Mouse (Mus musculus): ENCODE results near the gene Tgif2.
A peak's percentile ranks its signal among the peaks of the same experiment; 100 is the strongest.
"Not testable (repeated sequence)": the region's sequence is repeated elsewhere in the genome, so short reads cannot be mapped to it uniquely, and the experiment has no call there.

Gene Tgif2

DNA sequence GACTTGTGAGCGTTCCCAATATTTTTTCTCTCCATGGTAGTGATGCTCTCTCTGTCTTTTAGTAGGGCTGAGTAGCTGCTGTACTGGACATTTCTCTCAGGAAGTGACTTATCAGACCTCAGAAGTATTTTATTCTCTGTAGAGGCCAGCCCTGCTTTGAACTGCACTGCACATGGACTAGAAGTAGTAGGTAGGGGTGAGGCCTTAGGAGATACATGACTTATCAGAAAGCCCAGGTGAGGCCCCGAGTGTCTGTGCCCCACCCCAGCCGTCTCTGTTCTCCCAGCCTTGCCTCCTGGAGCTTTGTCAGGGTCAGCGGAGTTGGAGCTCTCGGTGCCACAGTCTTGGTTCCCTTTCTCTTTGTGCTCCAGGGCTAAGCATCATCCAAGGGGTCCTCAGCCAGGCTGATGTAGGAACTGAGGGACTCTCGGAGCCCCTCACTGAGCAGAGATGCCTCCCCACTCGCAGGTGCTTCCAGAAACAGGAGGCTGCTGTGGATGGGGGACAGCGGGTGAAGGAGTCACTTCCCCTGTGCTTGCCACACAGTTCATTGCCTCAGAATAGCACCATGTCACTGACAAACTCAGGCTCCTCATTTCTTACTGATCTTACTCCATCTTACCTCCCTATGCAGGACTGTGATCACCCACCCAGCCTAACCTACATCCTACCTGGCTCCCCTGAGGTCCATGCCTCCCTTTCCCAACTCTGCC, 34.4 kb downstream of the Tgif2 start:
- DNase-seq (ENCODE audit: low spot score in 2 of 2): no peak

DNA sequence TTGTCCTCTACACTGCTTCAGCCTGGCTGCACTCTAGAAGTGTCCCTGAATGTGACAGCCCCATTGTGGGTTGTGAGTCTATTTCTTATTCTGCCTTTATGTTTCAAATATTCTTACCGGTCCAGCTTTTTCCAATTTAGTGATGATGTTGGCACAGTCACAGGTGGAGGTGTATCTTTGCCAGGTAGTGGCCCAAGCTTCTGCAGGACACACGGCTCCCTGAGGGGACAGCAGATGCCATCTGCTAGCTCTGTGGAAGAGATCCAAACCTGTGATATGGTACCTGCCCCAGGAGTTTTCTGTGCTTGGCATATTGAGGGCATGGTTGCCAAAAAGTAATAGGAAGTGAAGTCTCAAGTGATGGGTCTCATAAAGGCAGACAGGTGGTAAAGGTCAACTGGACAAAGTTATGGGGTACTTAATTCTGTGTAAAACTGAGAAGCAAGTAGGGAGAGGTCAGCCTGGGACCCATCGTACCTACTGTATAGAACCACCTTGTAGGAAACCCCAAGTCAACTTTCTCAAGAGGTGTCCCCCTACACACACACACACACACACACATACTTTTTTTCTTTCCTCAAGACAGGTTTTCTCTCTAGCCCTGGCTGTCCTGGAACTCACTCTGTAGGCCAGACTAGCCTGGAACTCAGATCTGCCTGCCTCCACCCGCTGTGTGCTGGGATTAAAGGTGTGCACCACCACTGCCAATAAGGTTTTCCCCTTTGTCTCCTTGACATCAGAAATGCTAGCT, 35.1 kb downstream of the Tgif2 start:
- DNase-seq (ENCODE audit: low spot score in 2 of 2): no peak

DNA sequence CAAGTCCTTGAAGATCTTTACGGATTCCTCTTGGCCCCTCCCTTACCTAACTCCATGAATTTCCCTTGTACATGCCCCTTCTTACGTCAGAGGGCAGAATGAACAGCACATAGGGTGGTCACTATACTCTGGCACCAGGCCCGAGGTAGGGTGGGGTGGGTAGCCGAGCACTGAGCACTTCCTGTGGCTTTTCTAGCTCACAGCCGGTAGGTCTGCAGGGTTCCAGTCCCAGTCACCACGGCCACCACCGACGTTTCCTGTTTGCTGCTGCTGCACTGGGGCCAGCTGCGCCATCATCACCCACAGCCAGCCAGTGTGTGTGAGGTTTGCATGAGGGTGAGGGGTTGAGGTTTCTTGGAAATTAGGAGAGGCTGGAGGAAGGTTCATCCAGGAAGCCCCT, 37.9 kb downstream of the Tgif2 start:
- DNase-seq (ENCODE audit: low spot score in 2 of 2): peak; percentile 63 to 69

DNA sequence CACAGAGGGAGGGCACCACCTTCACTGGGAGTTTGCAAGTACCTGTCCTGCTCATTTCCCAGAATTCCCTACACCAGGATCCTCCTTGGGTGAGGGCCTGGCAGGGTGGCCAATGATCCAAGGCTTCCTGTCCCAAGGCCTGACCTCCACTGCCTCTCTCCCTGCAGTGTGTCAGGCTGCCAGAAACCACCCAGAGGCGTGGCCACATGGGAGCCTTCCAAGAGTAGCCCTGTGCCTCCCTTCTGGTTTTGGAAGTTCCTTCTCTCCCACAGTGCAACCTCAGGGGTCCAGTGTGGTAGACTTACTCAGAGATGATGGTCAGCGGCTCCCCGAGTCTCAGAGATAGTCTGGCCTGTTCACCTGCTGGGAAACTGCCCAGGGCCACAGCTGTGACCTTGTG, 39.7 kb downstream of the Tgif2 start:
- DNase-seq (ENCODE audit: low spot score in 2 of 2): no peak

DNA sequence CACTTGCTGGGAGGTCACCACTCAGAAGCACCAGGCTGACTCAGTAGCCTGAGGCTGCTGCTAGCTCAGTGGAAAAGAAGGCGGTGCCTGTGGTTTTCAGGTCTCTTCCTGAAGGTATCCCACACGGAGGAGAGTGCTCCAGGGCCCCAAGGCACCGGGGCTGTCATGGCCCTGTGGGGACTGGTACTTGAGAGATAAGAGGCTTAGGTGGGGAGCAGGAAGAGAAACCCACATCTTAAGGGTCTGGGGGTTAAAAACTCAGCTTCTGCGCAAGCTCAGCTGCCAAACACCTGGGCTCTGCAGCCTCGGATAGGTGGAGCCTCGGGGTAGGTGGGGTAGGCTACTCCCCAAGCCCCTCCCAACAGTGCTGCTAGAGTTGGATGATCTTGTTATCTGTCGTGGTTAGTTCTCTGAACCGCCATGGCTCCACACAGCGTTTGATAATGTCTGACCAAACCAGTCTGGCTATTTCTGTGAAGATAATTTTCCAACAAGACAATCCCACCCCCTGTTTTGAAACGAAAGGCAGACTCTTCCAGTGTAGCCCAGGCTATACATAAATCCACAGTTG, 42.7 kb downstream of the Tgif2 start:
- peak; percentile 52 to 59 for DNase-seq (ENCODE audit: low spot score in 2 of 2)

DNA sequence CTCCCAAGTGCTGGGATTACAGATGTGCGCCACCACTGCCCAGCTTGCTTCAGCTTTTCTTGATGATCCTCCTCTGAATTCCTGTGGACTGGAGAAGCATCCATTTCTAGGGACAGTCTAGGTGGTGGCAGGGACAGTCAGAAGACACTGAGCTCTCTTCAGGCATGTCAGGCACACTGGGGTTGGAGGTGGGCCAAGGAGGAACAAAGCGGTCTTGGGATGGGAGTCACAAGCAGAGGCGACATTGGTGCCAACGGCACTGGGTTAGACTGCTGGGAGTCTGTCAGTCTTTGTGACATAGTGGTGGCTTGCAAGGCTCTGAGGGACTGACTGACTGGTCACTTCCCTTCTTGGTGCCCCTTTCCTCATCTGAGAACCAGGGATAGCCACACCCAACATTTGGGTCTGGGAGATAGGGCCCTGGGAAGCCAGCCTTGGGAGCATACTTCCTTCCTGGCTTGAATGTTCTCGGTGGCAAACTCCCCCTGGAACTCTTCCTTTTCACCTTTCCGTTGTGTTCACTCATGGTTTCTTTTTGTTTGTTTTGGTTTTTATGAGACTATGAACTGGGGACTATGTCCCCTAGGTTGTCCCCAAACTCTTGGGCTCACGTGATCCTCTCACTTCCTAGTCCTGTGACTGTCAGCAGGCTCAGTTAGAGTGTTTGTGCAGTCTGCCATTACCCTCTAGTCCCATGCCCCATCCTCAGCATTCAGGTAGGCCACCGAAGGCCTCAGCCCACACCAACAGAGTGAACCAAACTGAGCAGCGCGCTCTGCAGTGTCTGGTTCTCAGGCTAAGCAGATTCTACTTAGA, 44.8 kb downstream of the Tgif2 start:
- no peak for DNase-seq (ENCODE audit: low spot score in 2 of 2)

DNA sequence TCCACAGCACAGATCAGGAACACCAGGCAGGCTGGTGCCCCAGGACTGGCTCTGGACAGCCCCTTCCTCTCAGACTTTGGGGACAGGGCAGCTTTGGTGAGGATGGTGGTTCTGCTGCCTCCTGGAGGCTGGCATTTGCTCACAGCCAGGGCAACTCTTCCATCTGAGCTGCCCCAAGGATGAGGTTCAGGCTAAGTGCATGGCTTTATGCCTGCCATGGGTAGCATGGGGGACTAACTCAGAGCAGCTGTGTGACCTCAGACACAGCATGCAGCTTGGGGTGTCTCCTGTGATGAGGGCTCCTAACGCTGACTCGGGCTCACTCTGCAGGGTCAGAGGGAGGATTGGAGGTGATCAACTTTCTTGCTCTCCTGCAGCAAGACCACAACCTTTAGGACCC, 45.9 kb downstream of the Tgif2 start:
- not testable (repeated sequence) for DNase-seq (ENCODE audit: low spot score in 2 of 2)

DNA sequence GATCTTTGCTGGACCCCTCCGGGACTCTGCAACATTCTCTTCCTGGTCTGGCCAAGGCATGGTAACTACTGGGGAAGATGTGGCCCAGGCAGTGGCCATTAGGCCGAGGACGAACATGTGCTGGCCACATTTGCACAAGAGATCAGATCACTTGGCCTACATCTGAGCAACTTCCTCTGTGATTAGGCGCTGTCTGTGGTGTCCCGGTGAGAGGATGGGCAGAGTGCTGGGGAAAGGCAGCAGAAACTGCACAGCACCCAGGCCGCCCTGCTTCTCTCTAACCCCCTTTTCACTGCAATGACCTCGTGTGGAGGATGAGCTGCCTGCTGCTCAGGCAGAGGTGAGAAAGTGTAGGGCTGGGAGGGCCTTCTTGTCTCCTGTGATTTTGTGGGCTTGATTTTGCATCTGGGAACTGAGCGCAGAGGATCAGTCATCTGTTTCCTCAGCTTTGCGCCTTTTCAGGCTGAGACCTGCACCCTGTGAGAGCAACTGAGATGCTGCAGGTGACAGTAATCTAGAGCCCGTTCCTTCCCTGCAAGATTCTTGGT, 46.4 kb downstream of the Tgif2 start:
- DNase-seq (ENCODE audit: low spot score in 2 of 2): peak in 1 of 2 experiments; percentile 15

DNA sequence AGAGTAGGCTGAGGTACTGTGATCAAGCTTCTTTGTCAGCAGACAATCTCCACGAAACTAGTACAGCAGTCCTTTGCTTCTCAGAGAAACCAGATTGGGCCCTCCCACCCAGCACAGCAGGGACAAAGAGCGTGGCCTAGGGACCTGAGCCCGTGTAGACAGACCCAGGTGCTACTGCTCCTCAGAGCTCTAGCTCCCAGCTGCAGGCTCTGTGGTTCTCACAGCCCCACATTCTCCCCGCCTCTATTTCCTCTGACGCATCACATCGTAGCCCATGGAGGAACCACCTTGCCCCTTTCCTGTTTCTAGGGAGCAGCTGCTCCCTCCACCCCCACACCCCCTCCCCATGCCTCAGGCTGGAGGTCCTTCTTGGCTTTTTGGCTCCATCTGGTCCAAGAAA, 47.2 kb downstream of the Tgif2 start, which contains the start of gene Sla2:
Gene Sla2, minus strand, starts transcription at position 176 of the 400 bp plus-strand sequence.
- peak; percentile 60 to 69 for DNase-seq (ENCODE audit: low spot score in 2 of 2)

DNA sequence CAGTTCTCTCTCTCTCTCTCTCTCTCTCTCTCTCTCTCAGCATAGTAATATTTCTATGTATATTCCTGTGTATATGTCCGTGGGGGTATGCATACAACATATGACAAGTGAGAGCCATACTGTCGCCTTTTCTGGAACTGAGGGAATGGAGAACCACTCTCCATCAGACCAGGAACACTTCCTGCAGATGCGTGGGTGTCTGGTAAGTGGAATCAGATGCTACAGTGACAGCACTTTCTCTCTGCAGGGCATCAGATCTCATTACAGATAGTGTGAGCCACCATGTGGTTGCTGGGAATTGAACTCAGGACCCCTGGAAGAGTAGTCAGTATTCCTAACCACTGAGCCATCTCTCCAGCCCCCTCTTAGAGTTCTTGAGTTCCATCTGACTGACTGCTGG, 48.7 kb downstream of the Tgif2 start:
- no peak for DNase-seq (ENCODE audit: low spot score in 2 of 2)

DNA sequence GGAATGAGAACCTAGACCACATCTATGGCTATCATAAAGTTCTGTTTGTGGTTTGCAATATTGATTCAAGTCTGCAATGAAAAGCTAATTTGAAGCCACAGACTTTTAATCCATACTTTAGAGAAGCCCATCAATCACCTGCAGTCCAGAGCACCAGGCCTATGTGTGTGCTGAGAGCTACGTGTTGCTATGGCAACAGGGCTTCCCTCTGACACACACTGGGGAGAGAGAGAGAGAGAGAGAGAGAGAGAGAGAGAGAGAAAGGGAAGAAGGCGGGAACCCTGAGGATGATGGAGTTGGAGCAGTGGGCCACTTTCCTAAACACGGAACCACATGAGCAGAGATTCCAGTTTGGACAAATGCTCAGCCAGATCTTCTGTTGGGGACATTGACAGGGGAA, 52.4 kb downstream of the Tgif2 start:
- DNase-seq (ENCODE audit: low spot score in 2 of 2): no peak

DNA sequence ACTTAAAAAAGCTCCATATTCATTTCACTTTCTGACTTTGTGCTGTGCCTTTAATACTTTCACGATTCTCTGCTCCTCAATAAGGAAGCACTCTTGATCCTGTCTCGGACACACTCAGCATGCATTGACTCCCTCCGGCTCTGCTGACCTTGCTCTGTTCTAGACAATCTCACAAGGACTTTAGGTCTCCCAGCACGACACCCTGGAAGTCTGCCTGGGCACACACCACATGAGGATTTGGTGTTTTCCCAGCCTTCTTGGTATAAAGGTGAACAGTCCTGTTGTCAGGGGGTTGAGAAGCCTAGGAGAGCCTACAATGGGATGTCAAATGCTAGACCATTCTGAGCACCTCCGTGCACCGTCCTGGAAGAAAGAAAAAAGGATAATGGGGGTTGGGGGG, 53.0 kb downstream of the Tgif2 start:
- DNase-seq (ENCODE audit: low spot score in 2 of 2): no peak

DNA sequence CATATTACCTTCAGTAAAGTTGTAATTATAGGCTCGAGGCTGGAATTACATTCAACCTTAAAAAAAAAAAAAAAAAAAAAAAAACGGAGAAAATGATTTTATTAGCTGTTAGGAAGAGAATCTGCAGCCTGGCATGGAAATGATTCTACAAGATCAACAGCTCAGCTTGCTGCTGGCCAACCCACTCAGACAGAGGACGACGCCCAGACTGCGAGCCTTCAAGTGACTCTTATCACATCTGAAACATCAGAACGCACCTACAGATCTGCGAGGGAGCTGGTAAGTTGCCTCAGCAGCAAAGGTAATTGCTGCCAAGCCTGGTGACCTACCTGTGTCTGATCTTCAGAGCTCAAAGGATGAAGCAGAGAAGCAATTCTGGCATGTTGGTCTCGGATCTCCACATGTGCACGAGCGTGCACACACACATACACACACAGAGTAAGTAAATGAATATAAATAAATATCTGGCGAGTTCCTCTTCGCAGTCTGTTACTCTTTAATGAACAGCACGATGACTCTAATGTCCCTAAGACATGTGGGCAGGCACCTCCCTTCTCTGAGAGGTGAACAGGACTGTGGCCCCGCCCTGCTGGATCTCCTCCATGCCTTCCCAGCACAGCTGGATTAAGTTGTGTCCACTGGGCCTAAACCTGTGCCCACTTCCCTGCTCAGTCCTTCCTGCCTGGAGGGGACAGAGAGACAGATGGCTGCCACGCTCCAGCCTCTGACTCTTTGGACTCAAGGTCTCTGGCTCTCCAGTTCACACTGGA, 54.9 kb downstream of the Tgif2 start:
- DNase-seq (ENCODE audit: low spot score in 2 of 2): no peak

DNA sequence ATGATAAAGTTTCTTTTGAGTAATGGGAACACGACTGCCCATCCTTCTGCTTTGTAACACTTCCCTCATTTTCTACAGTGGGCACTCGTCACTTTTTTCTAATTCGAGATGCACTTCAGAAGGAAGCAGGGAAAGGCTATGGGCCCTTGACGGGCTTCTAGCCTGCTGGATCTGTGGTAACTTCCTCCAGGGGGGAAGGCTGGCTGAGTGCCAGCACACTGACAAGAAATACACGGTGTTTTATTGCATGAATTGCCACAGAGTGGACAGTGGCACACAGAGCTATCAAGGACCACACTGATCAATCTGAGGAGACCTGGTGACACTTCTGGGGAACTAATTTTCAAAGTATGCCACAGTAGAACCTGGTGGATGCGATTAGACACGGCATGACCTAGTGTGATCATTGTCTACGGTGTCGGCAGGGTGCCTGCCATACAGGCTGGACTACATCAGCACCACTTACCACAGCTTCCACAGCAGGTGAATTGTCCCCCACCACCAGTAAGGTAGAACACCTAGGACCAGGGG, 56.6 kb downstream of the Tgif2 start:
- DNase-seq (ENCODE audit: low spot score in 2 of 2): no peak

DNA sequence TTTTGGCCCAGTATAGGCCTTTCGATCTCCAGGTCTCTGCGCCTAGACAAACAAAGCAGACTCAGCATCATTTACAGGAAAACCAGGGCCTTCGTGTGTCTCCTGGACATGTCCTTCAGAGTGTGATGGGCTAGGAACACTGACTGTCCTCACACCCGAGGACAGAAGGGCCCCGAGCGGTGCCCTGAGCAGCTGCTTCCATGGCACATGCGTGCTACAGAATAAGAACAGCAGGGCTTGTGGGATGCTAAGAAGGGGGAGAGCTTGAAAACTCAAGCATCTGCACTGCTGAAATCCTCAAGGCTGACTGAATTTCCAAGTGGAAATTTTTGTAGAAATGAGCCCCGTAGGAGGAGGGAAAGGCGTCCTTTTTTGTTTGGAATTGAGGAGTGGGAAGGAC, 57.2 kb downstream of the Tgif2 start:
- no peak for DNase-seq (ENCODE audit: low spot score in 2 of 2)

DNA sequence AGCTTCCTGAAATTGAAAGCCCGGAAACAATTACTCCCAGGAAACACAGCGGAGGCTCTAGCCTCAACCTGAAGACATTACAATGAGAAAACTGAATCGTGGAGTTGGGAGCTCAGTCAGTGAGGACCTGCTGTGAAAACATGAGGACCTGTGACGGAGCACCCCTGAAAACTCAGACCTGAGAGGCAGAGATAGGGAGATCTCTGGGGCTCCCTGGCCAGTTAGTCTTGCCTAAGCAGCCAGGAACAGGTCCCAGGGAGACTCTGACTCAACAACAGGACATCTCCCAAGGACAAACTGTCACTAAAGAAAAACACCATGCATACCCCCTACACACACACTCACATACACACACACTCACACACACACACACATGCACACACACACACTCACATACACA, 58.6 kb downstream of the Tgif2 start:
- DNase-seq (ENCODE audit: low spot score in 2 of 2): no peak

DNA sequence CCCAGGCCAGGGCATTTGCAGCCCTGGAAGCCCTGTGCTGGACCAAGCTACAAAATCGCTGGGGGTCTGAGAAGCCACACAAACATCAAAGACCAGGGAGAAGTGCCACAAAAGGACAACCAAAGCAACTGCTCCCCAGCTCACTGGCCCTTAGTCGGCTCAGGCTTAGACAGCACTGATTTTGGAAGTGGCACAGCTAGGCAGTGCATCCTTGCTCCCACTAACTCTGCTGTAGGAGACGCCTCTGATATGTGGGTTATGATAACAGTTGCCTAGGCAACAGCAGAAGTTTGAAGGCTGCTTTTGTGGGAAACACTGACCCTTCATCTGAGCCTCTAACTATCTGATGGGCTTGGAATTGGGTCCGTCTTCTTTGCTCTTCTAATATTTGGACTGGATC, 59.4 kb downstream of the Tgif2 start:
- no peak for DNase-seq (ENCODE audit: low spot score in 2 of 2)

DNA sequence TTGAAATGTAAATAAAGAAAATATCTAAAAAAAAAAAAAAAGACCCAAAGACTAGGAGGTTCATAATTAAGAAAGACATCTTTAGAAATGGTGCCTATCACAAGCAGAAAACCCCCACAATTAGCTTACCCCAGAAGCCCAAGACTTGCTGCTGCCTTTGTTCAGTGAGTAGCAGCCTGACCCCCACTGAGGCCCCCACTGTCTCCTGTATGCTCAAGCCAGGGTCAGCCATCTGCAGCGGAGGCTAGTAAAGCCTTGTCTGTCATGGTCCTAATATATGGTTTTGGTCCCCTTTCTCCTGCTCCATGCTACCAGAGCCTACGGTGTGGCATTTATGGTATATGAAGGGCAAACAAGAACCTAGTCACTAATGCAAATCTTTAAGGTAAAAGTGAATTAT, 61.5 kb downstream of the Tgif2 start:
- no peak for DNase-seq (ENCODE audit: low spot score in 2 of 2)

DNA sequence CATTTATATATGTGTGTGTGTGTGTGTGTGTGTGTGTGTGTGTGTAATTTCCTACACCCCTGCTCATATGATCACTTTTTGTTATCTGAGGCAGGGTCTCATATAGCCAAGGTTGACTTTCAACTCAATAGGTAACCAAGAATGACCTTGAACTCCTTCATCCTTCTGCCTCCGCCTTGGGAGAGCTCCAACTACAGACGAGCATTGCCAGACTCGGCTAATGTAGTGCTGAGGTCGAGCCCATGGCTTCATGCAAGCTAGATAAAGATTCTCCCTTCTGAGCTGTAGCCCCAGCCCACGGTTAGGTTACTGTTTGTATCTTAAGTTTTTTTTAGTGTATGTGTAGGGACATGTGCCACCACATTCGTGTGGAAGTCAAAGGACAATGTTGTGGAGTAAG, 62.1 kb downstream of the Tgif2 start:
- no peak for DNase-seq (ENCODE audit: low spot score in 2 of 2)

DNA sequence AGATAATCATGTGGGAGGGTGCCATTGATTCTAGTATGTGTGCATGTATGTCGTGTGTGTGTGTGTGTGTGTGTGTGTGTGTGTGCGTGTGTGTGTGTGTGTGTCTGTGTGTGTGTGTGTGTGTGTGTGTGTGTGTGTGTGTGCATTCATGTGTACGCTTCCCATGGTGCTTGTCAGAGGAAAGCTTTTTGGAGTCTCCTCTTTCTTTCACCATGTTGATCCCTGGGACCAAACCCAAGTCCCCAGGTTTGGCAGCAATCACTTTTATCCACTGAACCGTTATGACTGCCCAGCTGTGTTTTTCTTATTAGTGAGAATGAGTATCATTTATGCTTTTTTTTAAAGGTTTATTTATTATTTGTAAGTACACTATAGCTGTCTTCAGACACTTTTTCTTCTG, 62.6 kb downstream of the Tgif2 start:
- not testable (repeated sequence) for DNase-seq (ENCODE audit: low spot score in 2 of 2)

DNA sequence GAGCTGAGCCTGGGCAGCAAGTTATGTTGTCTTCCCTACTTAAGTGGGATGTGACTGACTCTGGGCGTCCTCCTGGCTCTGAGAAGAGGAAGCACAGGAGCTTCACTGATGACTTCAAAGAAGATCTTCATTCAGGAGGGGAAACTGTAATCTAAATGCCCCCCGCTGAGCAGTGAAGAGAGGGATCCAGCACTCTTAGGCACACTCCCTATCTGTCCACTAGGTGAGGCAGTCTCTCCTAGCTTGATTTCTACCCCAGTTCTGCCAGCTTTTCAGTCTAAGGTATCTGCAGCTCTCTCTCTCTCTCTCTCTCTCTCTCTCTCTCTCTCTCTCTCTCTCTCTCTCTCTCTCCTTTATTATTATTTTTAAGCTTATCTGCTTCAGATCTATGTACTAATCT, 63.6 kb downstream of the Tgif2 start:
- no peak for DNase-seq (ENCODE audit: low spot score in 2 of 2)
